Mouse (Mus musculus): Measurements from ENCODE around the gene Zfp804a.

GRCm38 (mm10) chr2:82181010-82181409 lies 128.0 kb downstream of the Zfp804a start:
- TF ChIP-seq POLR2A (IDR thresholded peaks at IDR 0.05; ENCODE audit: insufficient read depth, low read length) (no peak), CTCF (IDR thresholded peaks at IDR 0.05; ENCODE audit: low read depth, low read length) (no peak)
